Mouse (Mus musculus) olfactory bulb, adult 2 months (tissue): ENCODE results near the gene Kif5a.

Source experiments
- CTCF ChIP-seq: fragments of 200-500 bp; IDR thresholded peaks from 2 replicates; pipeline ENCODE4 v1.5.1; 2012; ENCODE audit warnings: low read depth, mild to moderate bottlenecking, low read length, moderate library complexity; ENCODE audit not compliant: insufficient read depth
- POLR2A ChIP-seq: fragments of 200-500 bp; IDR thresholded peaks from 2 replicates; pipeline ENCODE4 v1.6.1; 2012; ENCODE audit warnings: mild to moderate bottlenecking, low read depth, low read length, moderate library complexity; ENCODE audit not compliant: insufficient read depth

GRCm38 (mm10) chr10:127204589-127204988 lies 58.6 kb downstream of the Kif5a start:
- TF ChIP-seq CTCF (no peak), POLR2A (no peak)
